In the genomic region with DNA sequence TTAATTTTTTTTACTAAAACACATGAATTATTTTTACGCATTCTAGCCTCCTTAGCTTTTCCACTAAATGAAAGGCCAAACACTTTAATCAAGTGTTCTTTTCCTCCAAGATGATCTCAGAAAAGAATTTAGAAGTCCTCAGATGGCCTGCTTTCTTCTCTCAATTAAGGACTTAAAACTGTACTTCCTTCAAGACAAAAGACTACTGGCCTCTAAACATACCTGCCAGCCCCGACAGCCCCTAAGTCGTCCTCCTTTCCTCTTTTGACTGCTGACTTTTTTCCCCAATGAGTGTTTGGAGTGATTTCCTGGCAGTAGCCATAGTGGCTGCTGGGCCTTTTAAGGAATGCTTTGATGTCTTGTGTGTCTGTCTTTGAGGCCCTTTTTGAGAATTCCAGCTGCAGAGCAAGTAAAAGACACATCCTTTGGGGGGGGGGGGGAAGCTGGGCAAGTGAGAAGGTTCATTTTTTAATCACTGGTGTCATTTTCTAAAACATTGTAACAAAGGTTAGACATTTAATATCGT, we compare ENCODE assay signal across 8 mouse cellular contexts. TPM values are rescaled to one million over a fixed set of nuclear protein-coding genes. Genes with fewer than 3 reads are reported as not detected.
DNase-seq lines count a peak whose midpoint lies in the region; ATAC-seq and TF ChIP-seq lines count a peak whose summit lies in the region.

No protein-coding gene starts in this region.

- no peak for ATAC-seq in lung, postnatal 0 days

- no peaks in the 10 kb centered on the region for H3K36me3 ChIP-seq in lung, postnatal 0 days (ENCODE audit: insufficient read depth, low read length)

- no peak for TF ChIP-seq CTCF in bone marrow macrophage, adult 2 months (IDR thresholded peaks at IDR 0.05; ENCODE audit: low read depth, low read length)
- no peak for TF ChIP-seq CTCF in lung, postnatal 0 days (IDR thresholded peaks at IDR 0.05)

- no peaks in the 10 kb centered on the region for H3K27me3 ChIP-seq in lung, postnatal 0 days (replicated peaks; ENCODE audit: insufficient read depth, low read length)

- DNase-seq in kidney, postnatal 10 days, result peak; percentile 11
- no peak for DNase-seq in kidney, adult 18-20 months
- DNase-seq in heart, postnatal 10 days, result peak; percentile 21 to 42
- peak; percentile 61 for DNase-seq in lung, postnatal 0 days (ENCODE audit: low spot score)
- no peak for DNase-seq in urinary bladder, postnatal 36 days (ENCODE audit: low spot score in 2 of 2)
- DNase-seq in thymus, postnatal 0 days (ENCODE audit: low spot score), result no peak
- DNase-seq in cerebellum, adult 9-11 months, result no peak

- no peaks in the 10 kb centered on the region for H3K9me3 ChIP-seq in lung, postnatal 0 days (ENCODE audit: low read length)

- H3K4me2 ChIP-seq in lung, postnatal 0 days (replicated peaks; ENCODE audit: low read depth, low read length), result peak overlapping the region; percentile 73; the same call in 1 of the 2 replicates

- H3K9ac ChIP-seq in lung, postnatal 0 days (replicated peaks; ENCODE audit: low read depth), result no peak overlapping the region

- WGBS in lung, postnatal 0 days, result 15% methylated on average over 4 of the region's 4 CpGs

- H3K27ac ChIP-seq in bone marrow macrophage, adult 2 months (ENCODE audit: insufficient read depth, low read depth, low read length), result no peak overlapping the region
- H3K27ac ChIP-seq in lung, postnatal 0 days (ENCODE audit: low read length), result no peak overlapping the region

- peaks cover 4% of the 10 kb centered on the region; the same call in 1 of the 2 replicates for H3K4me1 ChIP-seq in bone marrow macrophage, adult 2 months (ENCODE audit: control insufficient read depth, insufficient read depth, low read length)
- H3K4me1 ChIP-seq in lung, postnatal 0 days (ENCODE audit: insufficient read depth, low read depth, low read length), result no peaks in the 10 kb centered on the region

- intact Hi-C loops in heart, postnatal 10 days (cut with DNase I), result no loop called here

- no peak for TF ChIP-seq EP300 in lung, postnatal 0 days (IDR thresholded peaks at IDR 0.05)

- H3K4me3 ChIP-seq in bone marrow macrophage, adult 2 months (ENCODE audit: insufficient read depth, low read length), result 0 out of 2 replicates have a peak overlapping the region, but pooled peaks have one; percentile 25
- peak overlapping the region; percentile 86 for H3K4me3 ChIP-seq in lung, postnatal 0 days (ENCODE audit: low read depth, low read length)

- no peak for TF ChIP-seq POLR2A in bone marrow macrophage, adult 2 months (IDR thresholded peaks at IDR 0.05; ENCODE audit: borderline replicate concordance, low read depth, low read length)

RNA-seq across cellular contexts. Expression of a gene that starts 1.3 kb away (rescaled TPM):
- polyA plus RNA-seq in bone marrow macrophage, adult 2 months (2012; ENCODE audit: insufficient read depth, insufficient read length, missing spikeins), result 4.8 and 7.2 TPM in 2 replicates
- 10 to 100 TPM; 24.9 to 26.4 TPM for total RNA-seq in heart, postnatal 10 days (2021)
- 6.5 and 7.6 TPM in 2 replicates for polyA plus RNA-seq in lung, postnatal 0 days (2015; fragmentation: Nextera tagmentation; extraction: Ambion mirVana)
- polyA plus RNA-seq in thymus, postnatal 0 days (2015; fragmentation: Nextera tagmentation; extraction: Ambion mirVana), result 4.2 and 5.9 TPM in 2 replicates

RNA-seq across cellular contexts. Expression of a gene that starts 35.9 kb away (rescaled TPM):
- not detected in 2 replicates for polyA plus RNA-seq in bone marrow macrophage, adult 2 months (2012; ENCODE audit: insufficient read depth, insufficient read length, missing spikeins)
- not detected for total RNA-seq in heart, postnatal 10 days (2021)
- 4.3 and 6.8 TPM in 2 replicates for polyA plus RNA-seq in lung, postnatal 0 days (2015; fragmentation: Nextera tagmentation; extraction: Ambion mirVana)
- polyA plus RNA-seq in thymus, postnatal 0 days (2015; fragmentation: Nextera tagmentation; extraction: Ambion mirVana), result 0.24 and 0.38 TPM in 2 replicates

Comparison
In these comparisons a context has a peak if more than half of its experiments do, and no peak if none do; other contexts are left out.
1. DNase-seq: peak in kidney, postnatal 10 days (single experiment), heart, postnatal 10 days (2 of 2) and lung, postnatal 0 days (single experiment); none in kidney, adult 18-20 months (single experiment), urinary bladder, postnatal 36 days (0 of 2), thymus, postnatal 0 days (single experiment) and cerebellum, adult 9-11 months (single experiment).